Mouse (Mus musculus) central nervous system, embryonic 18 days (tissue): ENCODE results near the gene Gm8229. TPM values are rescaled to one million over a fixed set of nuclear protein-coding genes. Genes with fewer than 3 reads are reported as not detected.

Source experiments
- polyA plus RNA-seq: library from polyadenylated mRNA; depleted of rRNA; stranded (reverse); fragments of >200 nt; gene quantifications from 2 replicates; pipeline ENCODE4 v1.2.3, GENCODE M21; 2012; rRNA removed

The Gm8229 gene
- polyA plus RNA-seq, result not detected in 2 replicates

DNA sequence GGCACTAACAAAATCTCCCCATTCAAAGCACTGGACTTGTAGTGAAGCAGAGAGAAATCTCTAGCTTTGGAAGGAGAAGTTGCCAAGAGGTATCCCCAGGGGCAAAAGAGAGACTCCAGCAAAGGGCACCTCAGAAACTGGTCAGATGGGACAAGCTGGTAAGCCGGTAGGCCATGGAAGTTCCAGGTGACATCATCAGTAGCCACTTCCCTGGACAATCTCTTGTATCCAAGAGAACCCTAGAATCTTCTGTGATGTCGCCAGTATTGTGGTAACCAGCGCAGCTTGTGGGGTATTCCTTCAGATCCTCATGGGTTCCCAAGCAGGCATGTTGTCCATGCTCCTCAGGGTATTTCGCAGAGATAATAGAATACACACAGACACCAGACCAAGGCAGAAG lies at the start of gene Gm8229:
Gene Gm8229, plus strand, starts transcription at position 301 of the 400 bp plus-strand sequence.

DNA sequence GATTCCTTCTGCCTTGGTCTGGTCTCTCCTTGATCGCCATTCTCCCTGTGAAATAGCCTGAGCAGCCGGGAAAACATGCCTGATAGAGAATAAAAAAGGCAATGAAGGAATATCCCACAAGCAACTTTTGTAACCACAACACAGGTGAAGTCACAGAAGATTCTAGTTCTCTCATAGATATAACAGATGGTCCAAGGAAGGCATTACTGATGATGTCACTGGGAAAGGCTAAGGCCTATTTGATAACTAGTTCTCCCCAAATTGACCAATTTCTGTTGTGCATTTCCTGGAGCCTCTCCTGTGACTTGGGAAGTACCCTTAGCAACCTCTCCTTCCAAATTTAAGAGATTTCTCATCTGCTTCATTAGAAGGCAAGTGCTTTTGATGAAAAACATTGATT lies 26.7 kb upstream of the Gm8229 start, which contains the start of gene Gm5930:
Gene Gm5930, minus strand, starts transcription at position 101 of the 400 bp plus-strand sequence.

DNA sequence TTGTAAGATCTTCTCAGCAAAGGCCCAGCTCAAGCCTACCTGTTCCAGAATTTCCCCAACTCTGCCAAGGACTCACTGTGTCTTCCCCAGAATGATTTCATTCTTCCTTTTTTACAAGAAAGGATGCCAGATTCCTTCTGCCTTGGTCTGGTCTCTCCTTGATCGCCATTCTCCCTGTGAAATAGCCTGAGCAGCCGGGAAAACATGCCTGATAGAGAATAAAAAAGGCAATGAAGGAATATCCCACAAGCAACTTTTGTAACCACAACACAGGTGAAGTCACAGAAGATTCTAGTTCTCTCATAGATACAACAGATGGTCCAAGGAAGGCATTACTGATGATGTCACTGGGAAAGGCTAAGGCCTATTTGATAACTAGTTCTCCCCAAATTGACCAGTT lies 45.4 kb downstream of the Gm8229 start, which contains the start of gene Gm3371:
Gene Gm3371, minus strand, starts transcription at position 101 of the 400 bp plus-strand sequence.

Other genes with a start within 250 kb of the Gm8229 start
- not detected in 2 replicates for gene Gm3327, start 241.5 kb upstream of the Gm8229 start, polyA plus RNA-seq
- not detected in 2 replicates for gene Gm8212, start 167.7 kb upstream of the Gm8229 start, polyA plus RNA-seq
- not detected in 2 replicates for gene 4930503E14Rik, start 152.1 kb upstream of the Gm8229 start, polyA plus RNA-seq
- not detected in 2 replicates for gene Gm8220, start 79.8 kb upstream of the Gm8229 start, polyA plus RNA-seq
- gene Gm5930, start 26.8 kb upstream of the Gm8229 start, polyA plus RNA-seq, result not detected in 2 replicates
- gene Gm3371, start 45.3 kb downstream of the Gm8229 start, polyA plus RNA-seq, result not detected in 2 replicates
- not detected in 2 replicates for gene Gm8232, start 68.3 kb downstream of the Gm8229 start, polyA plus RNA-seq
- gene BC061237, start 127.1 kb downstream of the Gm8229 start, polyA plus RNA-seq, result not detected in 2 replicates
- not detected in 2 replicates for gene Gm17093, start 152.9 kb downstream of the Gm8229 start, polyA plus RNA-seq
- not detected in 2 replicates for gene Gm8247, start 217.8 kb downstream of the Gm8229 start, polyA plus RNA-seq